19 mouse cellular contexts compared by ENCODE assay signal in genomic region chr3:108844521-108844920, GRCm38 (mm10). TPM values are rescaled to one million over a fixed set of nuclear protein-coding genes. Genes with fewer than 3 reads are reported as not detected.
A peak's percentile ranks its signal among the peaks of the same experiment; 100 is the strongest.
DNase-seq lines count a peak whose midpoint lies in the region; ATAC-seq lines count a peak whose summit lies in the region.
"Had no signal": no experiment of that assay in that cellular context is flagged by ENCODE, and none has a peak within 500 bp of the region (broad histone marks: within the 10 kb centered on the region; RNA-seq: fewer than 3 reads in every experiment).

No protein-coding gene starts in this region.

- H3K9me3 ChIP-seq in intestine, embryonic 14.5 days (ENCODE audit: control insufficient read depth, low read length): no peaks in the 10 kb centered on the region
- H3K9me3 ChIP-seq in intestine, embryonic 16.5 days (ENCODE audit: control insufficient read depth, low read length): no peaks in the 10 kb centered on the region
- H3K9me3 ChIP-seq in kidney, embryonic 14.5 days (ENCODE audit: control insufficient read depth, low read length): no peaks in the 10 kb centered on the region
- H3K9me3 ChIP-seq: embryonic facial prominence, embryonic 12.5 days; forebrain, embryonic 15.5 days; heart, embryonic 13.5 days; hindbrain, embryonic 12.5 days had no signal

- no peak overlapping the region for H3K4me2 ChIP-seq in intestine, embryonic 14.5 days (ENCODE audit: low read length)
- no peak overlapping the region for H3K4me2 ChIP-seq in intestine, embryonic 16.5 days (ENCODE audit: low read depth, low read length)
- no peak overlapping the region for H3K4me2 ChIP-seq in kidney, embryonic 14.5 days (replicated peaks; ENCODE audit: low read depth, low read length)
- H3K4me2 ChIP-seq: embryonic facial prominence, embryonic 12.5 days; forebrain, embryonic 15.5 days; heart, embryonic 13.5 days; hindbrain, embryonic 12.5 days had no signal

- H3K27ac ChIP-seq in intestine, embryonic 14.5 days (ENCODE audit: low read depth): no peak overlapping the region
- no peak overlapping the region for H3K27ac ChIP-seq in intestine, embryonic 16.5 days (ENCODE audit: low read length)
- H3K27ac ChIP-seq in kidney, embryonic 14.5 days (ENCODE audit: low read depth, low read length): no peak overlapping the region
- H3K27ac ChIP-seq: embryonic facial prominence, embryonic 12.5 days; forebrain, embryonic 15.5 days; heart, embryonic 13.5 days; hindbrain, embryonic 12.5 days had no signal

- DNase-seq in intestine, embryonic 14.5 days (ENCODE audit: low spot score): peak; percentile 39
- peak; percentile 68 to 80 for DNase-seq in kidney, adult 8-10 months
- DNase-seq in kidney, postnatal 14 days: peak; percentile 34
- DNase-seq in kidney, postnatal 25 days: peak; percentile 73
- DNase-seq in spleen, postnatal 36 days (ENCODE audit: low spot score in 2 of 2): no peak
- DNase-seq: adrenal gland, adult 2 months; cerebellum, adult 11 months; cerebellum, adult 8-10 months; gastrocnemius, postnatal 10 days; heart, postnatal 4 days had no signal

- no peak overlapping the region for H3K9ac ChIP-seq in intestine, embryonic 14.5 days (ENCODE audit: low read length)
- no peak overlapping the region for H3K9ac ChIP-seq in intestine, embryonic 16.5 days (ENCODE audit: low read depth, low read length)
- H3K9ac ChIP-seq in kidney, embryonic 14.5 days (ENCODE audit: low read depth, low read length): no peak overlapping the region
- H3K9ac ChIP-seq: embryonic facial prominence, embryonic 12.5 days; forebrain, embryonic 15.5 days; heart, embryonic 13.5 days; hindbrain, embryonic 12.5 days had no signal

- 74% methylated on average over 5 of the region's 5 CpGs for WGBS in intestine, embryonic 14.5 days
- WGBS in intestine, embryonic 16.5 days: 74% methylated on average over 5 of the region's 5 CpGs
- 81% methylated on average over 5 of the region's 5 CpGs for WGBS in kidney, embryonic 14.5 days

- H3K4me3 ChIP-seq in intestine, embryonic 14.5 days (ENCODE audit: low read depth, low read length): no peak overlapping the region
- H3K4me3 ChIP-seq in intestine, embryonic 16.5 days (ENCODE audit: low read length): no peak overlapping the region
- H3K4me3 ChIP-seq in kidney, embryonic 14.5 days (ENCODE audit: low read length): no peak overlapping the region
- H3K4me3 ChIP-seq: embryonic facial prominence, embryonic 12.5 days; forebrain, embryonic 15.5 days; heart, embryonic 13.5 days; hindbrain, embryonic 12.5 days had no signal

- no peaks in the 10 kb centered on the region for H3K4me1 ChIP-seq in intestine, embryonic 14.5 days (replicated peaks; ENCODE audit: control insufficient read depth, insufficient read depth, low read length)
- H3K4me1 ChIP-seq in intestine, embryonic 16.5 days (ENCODE audit: control insufficient read depth, insufficient read depth, low read length): no peaks in the 10 kb centered on the region
- H3K4me1 ChIP-seq in kidney, embryonic 14.5 days (ENCODE audit: control insufficient read depth, insufficient read depth, low read length): 0 out of 2 replicates have a peak, but pooled peaks cover under 1% of the 10 kb centered on the region
- H3K4me1 ChIP-seq: embryonic facial prominence, embryonic 12.5 days had no signal

- H3K27me3 ChIP-seq in intestine, embryonic 14.5 days (replicated peaks; ENCODE audit: control insufficient read depth, insufficient read depth, low read length): no peaks in the 10 kb centered on the region
- H3K27me3 ChIP-seq in intestine, embryonic 16.5 days (replicated peaks; ENCODE audit: control insufficient read depth, insufficient read depth, low read length): no peaks in the 10 kb centered on the region
- no peaks in the 10 kb centered on the region for H3K27me3 ChIP-seq in kidney, embryonic 14.5 days (ENCODE audit: control insufficient read depth, insufficient read depth, low read length)
- H3K27me3 ChIP-seq: embryonic facial prominence, embryonic 12.5 days; forebrain, embryonic 15.5 days; heart, embryonic 13.5 days; hindbrain, embryonic 12.5 days had no signal

- ATAC-seq in intestine, embryonic 14.5 days (replicated peaks; ENCODE audit: low FRiP score, low TSS enrichment, low read depth): no peak
- ATAC-seq in intestine, embryonic 16.5 days: no peak
- no peak for ATAC-seq in kidney, embryonic 14.5 days (ENCODE audit: low FRiP score, low TSS enrichment)
- ATAC-seq: forebrain, embryonic 15.5 days; hindbrain, embryonic 16.5 days had no signal

- H3K36me3 ChIP-seq in intestine, embryonic 14.5 days (ENCODE audit: control insufficient read depth, insufficient read depth, low read length): no peaks in the 10 kb centered on the region
- no peaks in the 10 kb centered on the region for H3K36me3 ChIP-seq in intestine, embryonic 16.5 days (ENCODE audit: control insufficient read depth, insufficient read depth, low read length)
- no peaks in the 10 kb centered on the region for H3K36me3 ChIP-seq in kidney, embryonic 14.5 days (ENCODE audit: control insufficient read depth, insufficient read depth, low read length)
- H3K36me3 ChIP-seq: embryonic facial prominence, embryonic 12.5 days; forebrain, embryonic 15.5 days; heart, embryonic 13.5 days; hindbrain, embryonic 12.5 days had no signal

RNA-seq across cellular contexts. Expression of gene Stxbp3, which starts 4.2 kb away (rescaled TPM):
- polyA plus RNA-seq in intestine, embryonic 14.5 days (2014; fragmentation: Nextera tagmentation; extraction: Ambion mirVana): 38.7 and 41.5 TPM in 2 replicates
- polyA plus RNA-seq in intestine, embryonic 16.5 days (2015; fragmentation: Nextera tagmentation; extraction: Ambion mirVana): 49.6 and 52.1 TPM in 2 replicates
- polyA plus RNA-seq in kidney, embryonic 14.5 days (2014; fragmentation: Nextera tagmentation; extraction: Ambion mirVana): 27.5 and 32.1 TPM in 2 replicates

RNA-seq across cellular contexts. Expression of gene Fndc7, which starts 45.3 kb away (rescaled TPM):
- 0.09 and 0.19 TPM in 2 replicates for polyA plus RNA-seq in intestine, embryonic 14.5 days (2014; fragmentation: Nextera tagmentation; extraction: Ambion mirVana)
- polyA plus RNA-seq in intestine, embryonic 16.5 days (2015; fragmentation: Nextera tagmentation; extraction: Ambion mirVana): 0.11 and 0.47 TPM in 2 replicates
- polyA plus RNA-seq in kidney, embryonic 14.5 days (2014; fragmentation: Nextera tagmentation; extraction: Ambion mirVana): not detected in 2 replicates
- polyA plus RNA-seq: forebrain, embryonic 11.5 days; forebrain, embryonic 15.5 days; heart, postnatal 0 days had no signal

Comparison
In these comparisons a context has a peak if more than half of its experiments do, and no peak if none do; other contexts are left out.
1. DNase-seq: peak in intestine, embryonic 14.5 days (single experiment), kidney, adult 8-10 months (2 of 2), kidney, postnatal 14 days (single experiment) and kidney, postnatal 25 days (2 of 2); none in spleen, postnatal 36 days (0 of 2).